Mouse (Mus musculus): ENCODE results near the gene Itih2.

The Itih2 gene

GRCm38 (mm10) chr2:10108535-10109189, 22.5 kb downstream of the Itih2 start:
- DNase-seq = no peak

- peak; percentile 39 for DNase-seq
Measured at GRCm38 (mm10) chr2:10101180-10101579, 30.0 kb downstream of the Itih2 start.

DNA sequence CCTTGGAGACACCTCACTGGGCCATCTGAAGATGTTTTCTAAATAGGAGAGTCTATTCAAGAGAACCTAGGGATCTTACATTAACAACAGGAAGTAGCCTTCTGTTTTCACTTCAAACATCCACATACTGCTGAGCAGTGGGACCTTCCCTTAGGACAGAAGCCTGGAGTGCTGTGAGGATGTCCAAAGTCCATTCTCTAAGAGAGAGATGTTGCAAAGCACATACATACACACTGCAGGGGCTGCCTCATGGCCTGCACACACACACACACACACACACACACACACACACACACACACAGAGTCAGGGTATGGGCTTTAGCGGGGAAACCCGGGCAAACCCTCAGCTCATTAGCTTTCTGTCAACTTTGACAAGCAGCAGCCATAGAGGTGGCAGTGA, 30.7 kb downstream of the Itih2 start:
- no peak for DNase-seq

GRCm38 (mm10) chr2:10098598-10099215, 32.5 kb downstream of the Itih2 start:
- peak; percentile 55 for DNase-seq

DNA sequence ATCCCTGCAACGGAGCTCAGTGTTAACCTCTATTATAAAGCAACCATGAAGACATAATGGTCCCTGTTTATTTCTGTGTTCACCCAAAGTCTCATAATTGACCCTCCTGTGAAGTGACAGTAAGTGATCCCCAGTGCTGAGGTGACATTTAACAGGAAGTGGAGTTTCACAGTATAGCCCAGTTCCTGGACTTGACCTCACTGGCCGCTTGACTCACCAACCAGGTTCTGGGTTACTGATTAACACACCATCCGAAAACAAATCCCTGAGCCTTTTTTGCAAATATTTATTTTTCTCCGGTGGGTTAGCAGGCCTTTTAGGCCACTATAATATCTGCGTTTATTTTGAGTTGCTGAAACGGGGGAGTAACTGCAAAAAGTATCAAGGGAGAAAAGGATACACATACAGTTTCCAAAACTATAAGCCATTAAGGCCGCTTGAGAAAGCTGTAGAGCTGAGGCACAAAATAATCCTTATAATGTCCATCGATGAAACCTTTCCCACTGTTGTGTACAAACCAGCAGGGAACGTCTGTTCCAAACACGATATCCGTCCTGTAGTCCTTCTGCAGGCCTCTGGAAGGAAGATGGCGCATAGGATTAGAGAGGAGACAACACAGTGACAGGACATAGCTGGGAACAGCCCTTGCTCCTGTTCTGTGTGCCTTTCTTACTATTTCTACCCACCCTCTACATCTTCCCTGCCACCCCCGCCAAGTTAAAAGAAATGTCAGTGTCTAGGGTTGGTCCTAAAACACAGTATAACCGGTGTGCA, 36.7 kb downstream of the Itih2 start:
- no peak for DNase-seq

GRCm38 (mm10) chr2:10087256-10087850, 43.8 kb downstream of the Itih2 start:
- DNase-seq = no peak

- DNase-seq = no peak
Measured at GRCm38 (mm10) chr2:10082737-10083136, 48.5 kb downstream of the Itih2 start.

DNA sequence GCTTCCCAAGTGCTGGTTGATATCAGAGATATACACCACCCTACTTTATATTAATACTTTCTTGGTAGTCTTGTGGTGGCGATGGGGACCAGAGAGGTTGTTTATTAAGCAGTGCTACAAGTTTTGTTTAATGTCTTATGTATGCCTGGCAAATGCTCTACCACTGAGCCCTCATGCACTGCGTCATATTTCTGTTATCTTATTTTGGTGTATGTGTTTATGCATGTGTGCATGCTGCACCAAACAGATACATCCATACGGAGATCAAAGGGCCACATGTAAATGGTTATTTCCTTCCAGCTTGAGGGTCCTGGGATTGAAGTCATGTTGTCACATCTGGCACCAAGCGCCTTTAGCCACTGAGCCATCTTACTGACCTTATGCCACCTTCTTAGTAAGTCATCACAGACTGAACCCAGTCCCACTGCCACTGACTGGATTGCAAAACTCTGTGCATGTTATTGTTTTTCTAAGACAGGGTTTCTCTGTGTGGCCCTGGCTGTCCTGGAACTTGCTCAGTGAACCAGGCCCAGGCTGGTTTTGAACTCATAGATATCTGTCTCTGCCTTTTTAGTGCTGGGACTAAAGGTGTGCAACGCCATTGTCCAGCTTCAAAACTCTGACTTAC, 49.6 kb downstream of the Itih2 start:
- no peak for DNase-seq

- DNase-seq = peak; percentile 98
Measured at GRCm38 (mm10) chr2:10080310-10081010, 50.7 kb downstream of the Itih2 start, which contains the start of the genes Atp5c1 and Kin. Gene Atp5c1 (minus strand): TSS chr2:10080510. Gene Kin (plus strand): TSS chr2:10080593.

GRCm38 (mm10) chr2:10079745-10080309, 51.4 kb downstream of the Itih2 start:
- no peak for DNase-seq

DNA sequence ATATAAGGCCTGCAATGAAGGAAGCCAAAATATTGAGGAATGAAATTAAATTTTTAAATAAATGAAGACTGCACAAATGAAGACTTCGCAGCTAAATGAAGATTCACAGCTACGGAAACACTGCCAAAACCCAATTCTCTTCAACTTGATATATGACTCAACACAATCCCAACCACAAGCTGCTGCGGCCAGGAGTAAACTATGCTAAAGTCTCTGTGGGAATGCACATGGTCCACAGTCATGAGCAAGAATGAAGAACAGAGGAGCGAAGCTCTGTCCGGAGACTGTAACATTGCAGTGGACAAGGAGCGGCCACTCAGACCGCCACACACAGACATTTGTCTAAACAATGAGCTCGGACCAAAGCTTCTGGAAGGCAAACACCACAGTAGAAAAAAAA, 54.5 kb downstream of the Itih2 start:
- DNase-seq = no peak

GRCm38 (mm10) chr2:10074470-10074869, 56.7 kb downstream of the Itih2 start:
- no peak for DNase-seq

DNA sequence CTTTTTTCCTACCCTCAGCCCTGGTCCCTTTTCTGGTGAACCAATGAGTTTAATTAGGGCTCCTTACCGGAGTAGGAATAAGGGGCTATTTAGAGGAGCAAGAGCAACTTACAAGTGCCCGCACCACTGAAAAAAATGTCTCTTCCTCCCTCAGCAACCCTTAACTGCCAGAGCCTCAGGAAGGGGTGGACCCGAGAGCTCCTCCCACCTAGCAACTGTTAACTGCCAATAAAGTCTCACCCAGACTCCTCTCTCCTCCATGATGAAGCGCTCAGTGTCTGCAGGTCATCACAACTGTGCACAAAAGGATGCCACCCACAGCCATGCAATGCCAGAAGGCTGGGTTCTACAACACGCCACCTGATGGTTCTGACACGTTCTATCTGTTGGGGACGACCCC, 59.4 kb downstream of the Itih2 start:
- no peak for DNase-seq

DNA sequence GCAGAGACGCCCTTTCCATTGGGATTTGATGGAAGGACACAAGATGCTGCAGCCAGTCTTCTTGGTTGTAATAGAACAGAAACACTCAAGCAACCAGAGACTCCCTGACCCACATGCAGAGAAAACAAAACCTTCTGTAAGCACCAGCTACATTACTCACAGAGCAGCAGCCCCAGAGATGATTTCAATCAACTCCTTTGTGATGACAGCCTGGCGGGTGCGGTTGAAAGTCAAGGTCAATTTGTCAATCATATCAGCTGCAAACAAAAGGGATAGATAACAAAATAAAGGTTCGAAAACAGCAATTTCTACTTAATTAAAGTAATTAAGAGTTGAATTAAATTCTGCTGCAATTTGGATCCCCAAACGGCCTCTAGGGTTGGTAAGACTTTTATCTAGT, 72.4 kb downstream of the Itih2 start:
- no peak for DNase-seq

DNA sequence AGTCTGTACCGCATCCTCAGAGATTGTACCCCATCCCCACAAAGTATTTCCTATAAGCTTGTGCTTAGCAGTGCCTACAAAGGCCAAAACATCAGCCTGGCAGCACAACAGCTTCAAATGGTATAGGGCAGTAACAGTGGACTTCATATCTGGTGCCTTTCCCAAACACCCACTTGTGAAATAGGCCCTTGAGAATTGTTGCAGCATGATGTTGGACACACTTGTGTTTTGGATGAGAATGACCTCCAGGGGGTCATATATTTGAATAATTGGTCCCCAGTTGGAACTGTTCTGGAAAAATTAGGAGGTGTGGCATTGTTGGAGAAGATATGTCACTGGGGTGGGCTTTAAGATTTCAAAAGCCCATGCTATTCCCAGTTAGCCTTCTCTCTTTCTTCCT, 79.2 kb downstream of the Itih2 start:
- DNase-seq = no peak

DNA sequence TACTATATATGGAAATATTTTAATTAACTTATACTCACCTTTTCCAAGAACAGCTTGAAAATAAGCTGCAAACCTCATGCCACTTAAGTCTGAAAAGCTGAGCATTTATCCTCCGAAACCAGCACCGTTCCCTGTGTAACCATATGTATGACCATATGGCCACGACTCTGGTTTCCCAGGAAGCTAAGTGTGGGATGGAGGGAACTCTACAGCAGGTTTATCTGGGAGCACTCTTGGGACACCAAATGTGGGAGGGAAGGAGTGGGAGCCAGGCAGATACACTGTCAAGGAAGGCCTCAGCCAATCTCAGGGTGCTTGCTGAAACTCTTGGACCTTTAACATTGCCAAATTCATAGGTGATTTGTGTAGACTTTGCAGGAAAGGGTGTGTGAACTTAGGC, 80.3 kb downstream of the Itih2 start:
- no peak for DNase-seq

GRCm38 (mm10) chr2:10049456-10049855, 81.7 kb downstream of the Itih2 start:
- DNase-seq = no peak

DNA sequence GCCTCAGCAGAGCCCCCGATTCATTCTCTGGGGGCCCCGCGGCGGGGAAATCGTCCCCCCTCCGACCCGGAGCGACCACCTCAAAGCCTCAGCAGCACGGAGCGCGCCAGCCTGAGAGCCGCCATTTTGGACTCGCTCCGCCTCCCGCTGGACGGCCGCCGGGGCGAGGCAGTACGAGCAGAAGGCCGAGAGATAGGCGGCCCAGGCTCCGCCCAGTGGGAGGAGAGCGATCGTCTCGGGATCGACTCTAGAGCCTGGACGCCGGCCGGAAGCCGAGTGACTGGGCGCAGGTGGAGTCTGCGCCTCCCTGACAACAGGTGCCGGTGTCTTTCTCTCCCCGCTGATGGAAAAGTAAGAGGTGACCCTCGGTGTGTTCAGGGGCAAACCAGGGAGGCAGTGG, 82.7 kb downstream of the Itih2 start, which contains the start of gene Taf3:
Taf3 (minus strand) TSS at position 136 of the 400 bp plus-strand sequence.
- DNase-seq = peak; percentile 96

DNA sequence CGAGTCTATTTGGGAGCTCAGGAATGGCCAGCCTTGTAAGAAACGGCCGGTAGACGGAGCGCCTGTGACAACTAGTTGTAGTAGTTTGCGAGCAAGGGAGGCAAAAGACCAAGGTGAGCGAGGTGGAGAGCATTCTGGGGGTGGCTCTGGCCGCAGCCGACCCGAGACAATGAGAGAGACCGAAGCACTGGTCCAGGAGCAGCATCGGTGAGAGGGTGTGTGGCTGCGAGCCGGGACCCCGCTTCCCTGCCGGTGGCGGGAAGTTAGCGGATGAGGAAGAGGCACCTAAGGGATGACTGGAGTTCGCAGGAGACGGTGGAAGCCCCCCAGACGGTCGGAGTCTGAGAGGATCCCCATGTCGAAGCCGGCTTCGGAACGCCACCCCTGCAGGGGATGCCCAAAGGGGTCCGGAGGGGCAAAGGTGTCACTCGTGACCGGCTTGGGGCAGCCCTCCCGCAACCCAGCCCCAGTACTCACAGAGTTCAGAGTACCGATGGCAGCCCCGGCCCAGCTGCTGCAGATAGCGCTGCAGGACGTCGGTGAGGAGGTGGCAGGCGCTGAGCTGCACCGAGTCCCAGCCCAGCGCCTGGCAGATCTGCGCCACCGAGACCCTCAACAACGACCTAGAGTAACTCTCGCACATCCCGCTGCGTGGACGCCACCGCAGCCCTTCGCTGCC, 83.3 kb downstream of the Itih2 start:
- DNase-seq = no peak
